Mouse (Mus musculus) kidney, embryonic 14.5 days (tissue): ENCODE measurements at regions not wholly inside any gene's neighbourhood (a gene's known extent, or its start where the extent isn't known, plus 50 kb on each side); places are given as distances from the start of the nearest gene placed in this dataset.

Experiments used
- ATAC-seq: fragments of 200-750 bp; cut with Nextera tagmentation; 2 replicates; pipeline ENCODE4 v1.8.0; 2017; ENCODE audit warnings: moderate number of reproducible peaks, mild to moderate bottlenecking, moderate TSS enrichment, moderate library complexity; ENCODE audit not compliant: low FRiP score, low TSS enrichment
- H3K27ac ChIP-seq: fragments of 300-500 bp; sonication (generic); 2 replicates; pipeline ENCODE4 v1.5.1; 2014; ENCODE audit warnings: low read depth, mild to moderate bottlenecking, low read length, moderate library complexity, mixed read lengths
- H3K27me3 ChIP-seq: fragments of 300-500 bp; sonication (generic); 2 replicates; pipeline ENCODE4 v1.6.1; 2014; ENCODE audit warnings: mild to moderate bottlenecking, low read length; ENCODE audit not compliant: control insufficient read depth, insufficient read depth
- H3K36me3 ChIP-seq: fragments of 300-500 bp; sonication (generic); 2 replicates; pipeline ENCODE4 v1.6.1; 2014; ENCODE audit warnings: low read length, mixed read lengths; ENCODE audit not compliant: control insufficient read depth, insufficient read depth
- H3K4me1 ChIP-seq: fragments of 300-500 bp; sonication (generic); 2 replicates; pipeline ENCODE4 v1.6.1; 2014; ENCODE audit warnings: low read length, mixed read lengths; ENCODE audit not compliant: control insufficient read depth, insufficient read depth
- H3K4me2 ChIP-seq: fragments of 300-500 bp; sonication (generic); replicated peaks from 2 replicates; pipeline ENCODE4 v1.6.1; 2014; ENCODE audit warnings: low read depth, mild to moderate bottlenecking, low read length
- H3K4me3 ChIP-seq: fragments of 300-500 bp; sonication (generic); 2 replicates; pipeline ENCODE4 v1.5.1; 2014; ENCODE audit warnings: mild to moderate bottlenecking, low read length
- H3K9ac ChIP-seq: fragments of 300-500 bp; sonication (generic); 2 replicates; pipeline ENCODE4 v1.6.1; 2014; ENCODE audit warnings: low read depth, mild to moderate bottlenecking, low read length, moderate library complexity
- H3K9me3 ChIP-seq: fragments of 300-500 bp; sonication (generic); 2 replicates; pipeline ENCODE4 v1.6.1; 2016; ENCODE audit warnings: low read length; ENCODE audit not compliant: control insufficient read depth
- WGBS: fragments of 180-500 bp; shearing (Covaris S2); extraction: QIAGEN DNeasy Blood & Tissue Kit; methylation state at CpG from one replicate; pipeline ENCODE4 v1.1.7; 2014; 5-methylcytosine and 5-hydroxymethylcytosine counted together

GRCm38 (mm10) chr5:47317506-47317905, 665.4 kb upstream of the Slit2 start:
- Histone ChIP-seq H3K36me3 (no peaks in the 10 kb centered on the region), H3K4me3 (no peak overlapping the region), H3K27me3 (no peaks in the 10 kb centered on the region), H3K4me2 (no peak overlapping the region), H3K9ac (no peak overlapping the region), H3K4me1 (no peaks in the 10 kb centered on the region), H3K27ac (no peak overlapping the region), H3K9me3 (no peaks in the 10 kb centered on the region)
- ATAC-seq = no peak
- whole genome bisulfite sequencing = 89% methylated on average over 4 of the region's 4 CpGs

- WGBS = 76% methylated on average over 1 of the region's 1 CpGs
- Histone ChIP-seq H3K9me3 (no peaks in the 10 kb centered on the region), H3K4me3 (no peak overlapping the region), H3K27ac (no peak overlapping the region), H3K9ac (no peak overlapping the region), H3K36me3 (no peaks in the 10 kb centered on the region), H3K27me3 (no peaks in the 10 kb centered on the region), H3K4me1 (no peaks in the 10 kb centered on the region), H3K4me2 (no peak overlapping the region)
- no peak for ATAC-seq
These were observed 664.8 kb upstream of the Slit2 start for GRCm38 (mm10) chr5:47318147-47318546.

- Histone ChIP-seq H3K4me3 (no peak overlapping the region), H3K9ac (no peak overlapping the region), H3K4me1 (no peaks in the 10 kb centered on the region), H3K27me3 (no peaks in the 10 kb centered on the region), H3K27ac (no peak overlapping the region), H3K4me2 (no peak overlapping the region), H3K36me3 (no peaks in the 10 kb centered on the region), H3K9me3 (no peaks in the 10 kb centered on the region)
- WGBS = 53% methylated on average over 2 of the region's 2 CpGs
- no peak for ATAC-seq
These were observed 660.3 kb upstream of the Slit2 start for GRCm38 (mm10) chr5:47322511-47323167.

GRCm38 (mm10) chr5:47334299-47334698, 648.6 kb upstream of the Slit2 start:
- H3K27ac ChIP-seq = no peak overlapping the region
- no peak for ATAC-seq

GRCm38 (mm10) chr5:47336511-47336910, 646.4 kb upstream of the Slit2 start:
- no peak overlapping the region for H3K4me2 ChIP-seq
- H3K9ac ChIP-seq = no peak overlapping the region
- WGBS = 77% methylated on average over 1 of the region's 1 CpGs
- no peaks in the 10 kb centered on the region for H3K9me3 ChIP-seq
- H3K27ac ChIP-seq = no peak overlapping the region
- H3K4me3 ChIP-seq = no peak overlapping the region
- no peak for ATAC-seq
- no peaks in the 10 kb centered on the region for H3K27me3 ChIP-seq
- no peaks in the 10 kb centered on the region for H3K4me1 ChIP-seq
- H3K36me3 ChIP-seq = no peaks in the 10 kb centered on the region

More at GRCm38 (mm10) chr5:47334299-47334698, 648.6 kb upstream of the Slit2 start:
- H3K27me3 ChIP-seq = no peaks in the 10 kb centered on the region
- H3K36me3 ChIP-seq = no peaks in the 10 kb centered on the region
- no peak overlapping the region for H3K4me2 ChIP-seq
- no peaks in the 10 kb centered on the region for H3K4me1 ChIP-seq
- no peak overlapping the region for H3K4me3 ChIP-seq
- no peak overlapping the region for H3K9ac ChIP-seq
- H3K9me3 ChIP-seq = no peaks in the 10 kb centered on the region
- WGBS = 53% methylated on average over 3 of the region's 3 CpGs

GRCm38 (mm10) chr5:47339807-47340206, 643.1 kb upstream of the Slit2 start:
- Histone ChIP-seq H3K4me3 (no peak overlapping the region), H3K9me3 (no peaks in the 10 kb centered on the region), H3K27me3 (no peaks in the 10 kb centered on the region), H3K9ac (no peak overlapping the region), H3K36me3 (no peaks in the 10 kb centered on the region), H3K27ac (no peak overlapping the region), H3K4me2 (no peak overlapping the region), H3K4me1 (no peaks in the 10 kb centered on the region)
- WGBS = 87% methylated on average over 6 of the region's 6 CpGs
- ATAC-seq = no peak

GRCm38 (mm10) chr5:47370184-47370583, 612.8 kb upstream of the Slit2 start:
- no peaks in the 10 kb centered on the region for H3K9me3 ChIP-seq
- H3K36me3 ChIP-seq = no peaks in the 10 kb centered on the region
- H3K27ac ChIP-seq = no peak overlapping the region
- H3K4me1 ChIP-seq = no peaks in the 10 kb centered on the region
- no peak overlapping the region for H3K4me2 ChIP-seq
- WGBS = 91% methylated on average over 4 of the region's 4 CpGs
- no peak for ATAC-seq
- H3K4me3 ChIP-seq = no peak overlapping the region
- no peaks in the 10 kb centered on the region for H3K27me3 ChIP-seq
- H3K9ac ChIP-seq = no peak overlapping the region

- ATAC-seq = no peak
- H3K4me1 ChIP-seq = no peaks in the 10 kb centered on the region
These were observed 597.0 kb upstream of the Slit2 start for GRCm38 (mm10) chr5:47385930-47386329.

GRCm38 (mm10) chr5:47386750-47387149, 596.2 kb upstream of the Slit2 start:
- WGBS = 46% methylated on average over 5 of the region's 5 CpGs
- no peak overlapping the region for H3K4me2 ChIP-seq
- H3K4me1 ChIP-seq = no peaks in the 10 kb centered on the region
- no peak for ATAC-seq
- no peaks in the 10 kb centered on the region for H3K9me3 ChIP-seq
- no peaks in the 10 kb centered on the region for H3K36me3 ChIP-seq
- no peak overlapping the region for H3K4me3 ChIP-seq
- no peak overlapping the region for H3K27ac ChIP-seq
- H3K9ac ChIP-seq = no peak overlapping the region
- no peaks in the 10 kb centered on the region for H3K27me3 ChIP-seq

More at GRCm38 (mm10) chr5:47385930-47386329, 597.0 kb upstream of the Slit2 start:
- WGBS = 54% methylated on average over 1 of the region's 1 CpGs
- H3K36me3 ChIP-seq = no peaks in the 10 kb centered on the region
- no peaks in the 10 kb centered on the region for H3K27me3 ChIP-seq
- no peak overlapping the region for H3K9ac ChIP-seq
- H3K4me2 ChIP-seq = no peak overlapping the region
- H3K4me3 ChIP-seq = no peak overlapping the region
- H3K9me3 ChIP-seq = no peaks in the 10 kb centered on the region
- no peak overlapping the region for H3K27ac ChIP-seq
